Mouse (Mus musculus) right cerebral cortex, postnatal 14 days (tissue): ENCODE measurements around the gene Rassf8.
A peak's percentile ranks its signal among the peaks of the same experiment; 100 is the strongest.

Source experiments
- DNase-seq: peaks from one replicate; pipeline ENCODE4 v3.0.0; 2022

Rassf8 gene

GRCm38 (mm10) chr6:145746132-145746849 lies at the start of gene Rassf8:
Gene Rassf8, plus strand, starts transcription at chr6:145746748.
- peak; percentile 70 for DNase-seq

- no peak for DNase-seq
Observed at GRCm38 (mm10) chr6:145701021-145701540, 45.5 kb upstream of the Rassf8 start.

DNA sequence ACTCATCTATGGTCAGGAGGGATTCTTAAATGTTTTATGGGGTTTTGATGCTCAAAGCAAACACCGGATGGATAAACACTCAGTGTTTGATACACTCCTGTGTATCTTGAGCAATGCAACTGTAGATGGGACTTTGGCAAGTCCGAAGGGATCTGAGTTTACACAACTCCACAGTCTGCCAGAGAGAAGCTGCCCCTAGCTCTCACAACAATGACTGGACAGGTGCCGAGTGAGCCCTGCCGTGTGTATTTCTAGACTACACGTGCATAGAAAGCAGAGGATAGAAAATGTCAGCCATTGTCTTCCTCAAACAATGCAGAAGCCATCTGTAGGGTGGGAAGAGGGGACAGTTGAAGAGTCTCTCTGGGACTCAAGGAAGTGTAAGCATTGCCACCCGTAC lies 42.9 kb upstream of the Rassf8 start:
- DNase-seq, result no peak

DNA sequence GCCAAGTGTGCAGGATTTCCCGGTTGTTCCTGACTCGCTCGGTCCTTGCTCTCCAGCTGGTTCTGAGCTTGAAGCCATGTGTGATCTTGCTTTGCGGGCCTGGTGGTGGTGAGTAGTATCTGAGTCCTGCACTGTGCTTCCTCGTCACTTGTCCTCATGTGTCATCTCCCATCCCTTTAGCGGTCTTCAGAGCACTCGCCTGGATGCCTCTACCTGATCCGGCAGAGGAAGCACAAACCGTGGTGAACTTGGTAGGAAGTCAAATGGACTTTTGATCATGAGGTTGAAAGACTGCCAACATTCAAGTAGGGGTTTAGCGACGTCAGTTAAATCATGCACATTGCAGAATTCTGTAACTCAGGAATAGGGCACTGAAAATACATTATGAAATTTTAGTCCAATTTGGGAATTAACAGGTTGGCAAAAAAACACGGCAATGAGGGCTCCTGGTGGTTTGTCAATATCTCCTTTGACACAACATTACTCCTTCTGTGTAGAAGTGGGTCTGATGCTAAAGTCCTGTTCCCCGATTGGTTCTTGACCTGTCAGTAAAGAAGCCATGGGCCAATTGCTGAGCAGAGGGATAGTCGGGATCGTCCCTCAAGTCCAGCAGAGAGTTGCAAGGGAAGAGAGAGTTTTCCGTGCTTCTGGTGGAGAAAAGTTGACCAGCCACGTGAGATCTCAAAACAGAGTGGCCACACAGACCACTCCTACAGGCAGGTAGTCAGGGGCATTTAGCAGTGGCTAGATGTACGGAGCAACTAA lies 36.4 kb upstream of the Rassf8 start:
- DNase-seq, result no peak

DNA sequence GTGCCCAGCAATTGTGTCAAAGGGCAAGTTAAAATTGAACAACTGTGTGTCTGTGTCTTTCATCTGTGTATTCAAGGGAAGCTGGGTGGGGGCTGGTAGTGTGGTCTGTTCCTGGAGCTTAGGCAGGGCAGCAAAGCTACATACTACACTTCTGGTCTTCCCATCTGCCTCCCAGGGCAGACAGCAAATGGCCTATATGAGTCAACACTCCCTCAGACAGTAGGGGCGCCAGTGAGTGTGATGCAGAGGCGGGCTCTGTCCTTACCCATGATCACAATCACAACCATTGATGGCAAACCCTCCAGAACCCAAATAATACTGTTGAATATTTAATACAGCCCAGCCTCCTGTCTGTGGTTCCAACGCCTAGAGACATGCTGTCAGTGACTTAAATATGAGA lies 35.8 kb upstream of the Rassf8 start:
- no peak for DNase-seq

- no peak for DNase-seq
Observed at GRCm38 (mm10) chr6:145711320-145711719, 35.2 kb upstream of the Rassf8 start.

- no peak for DNase-seq
Observed at GRCm38 (mm10) chr6:145713241-145714114, 33.1 kb upstream of the Rassf8 start.

DNA sequence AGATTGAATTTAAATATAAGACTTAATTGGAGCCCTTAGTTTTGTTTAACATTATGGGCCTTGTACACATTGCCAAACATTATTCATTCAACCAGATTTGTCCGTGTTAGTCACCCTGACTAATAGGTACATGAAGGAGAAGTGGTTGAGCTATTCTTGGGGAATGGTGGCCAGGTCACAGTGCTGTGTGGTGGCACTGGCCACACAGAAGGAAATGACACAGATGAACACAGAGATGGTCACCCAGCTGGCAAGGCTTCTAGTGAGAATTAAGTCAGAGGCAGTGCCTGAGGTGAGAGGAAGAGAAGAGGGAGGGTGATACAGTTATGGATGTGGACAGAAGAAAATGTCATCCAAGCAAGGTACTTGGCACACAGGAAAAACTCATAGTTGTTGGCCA lies 32.4 kb upstream of the Rassf8 start:
- DNase-seq, result no peak

DNA sequence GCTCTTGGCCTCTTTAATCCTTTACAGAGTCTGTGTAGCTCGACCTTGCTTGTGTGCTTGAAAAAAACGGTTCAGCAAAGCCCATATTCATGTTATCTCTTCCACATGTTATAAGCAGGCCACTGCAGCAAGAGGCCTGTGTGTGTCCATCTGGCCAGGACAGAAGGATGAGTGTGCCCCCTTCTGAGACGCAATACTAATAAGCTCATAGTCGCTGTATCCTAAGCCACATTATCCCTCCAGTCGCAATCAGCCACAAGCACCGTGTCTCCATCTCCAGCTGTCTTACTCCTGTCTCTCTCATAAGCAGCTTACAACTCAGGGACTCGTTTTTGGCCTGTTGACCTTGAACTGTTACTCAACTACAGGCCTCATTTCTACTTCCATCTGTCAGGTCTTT lies 24.0 kb upstream of the Rassf8 start:
- DNase-seq, result no peak

DNA sequence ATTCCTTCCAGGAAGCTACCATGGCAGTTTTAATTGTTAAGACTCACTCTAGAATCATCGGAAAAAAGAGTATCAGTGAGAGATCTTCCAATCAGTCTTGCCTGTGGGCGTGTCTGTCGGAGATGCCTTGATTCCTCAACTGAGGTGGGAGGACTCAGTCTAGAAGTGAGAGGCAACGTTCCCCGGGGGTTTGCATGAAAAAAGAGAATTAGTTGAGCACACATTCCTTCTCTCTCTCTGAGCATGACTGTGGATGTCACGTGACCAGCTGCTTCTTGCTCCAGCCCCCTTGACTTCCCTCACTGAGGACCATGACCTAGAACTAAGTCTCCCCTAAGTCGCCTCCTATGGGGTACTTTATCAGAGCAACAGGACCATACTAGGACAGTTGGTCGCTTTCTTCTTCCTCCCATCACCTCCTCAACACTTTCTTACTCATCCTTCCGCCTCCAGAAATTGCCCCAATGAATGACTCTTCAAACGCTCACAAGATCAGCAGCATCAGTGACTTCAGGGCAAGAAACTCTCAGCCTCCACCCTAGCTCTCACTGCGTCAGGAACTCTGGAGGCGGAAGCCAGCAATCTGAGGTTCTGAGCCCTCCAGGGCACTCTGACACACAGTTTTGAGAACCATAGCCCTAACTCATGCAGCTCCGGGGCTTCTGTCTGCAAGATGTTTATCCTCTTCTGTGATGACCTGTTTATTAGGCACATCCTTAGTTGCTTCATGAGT lies 23.3 kb upstream of the Rassf8 start:
- DNase-seq, result no peak

DNA sequence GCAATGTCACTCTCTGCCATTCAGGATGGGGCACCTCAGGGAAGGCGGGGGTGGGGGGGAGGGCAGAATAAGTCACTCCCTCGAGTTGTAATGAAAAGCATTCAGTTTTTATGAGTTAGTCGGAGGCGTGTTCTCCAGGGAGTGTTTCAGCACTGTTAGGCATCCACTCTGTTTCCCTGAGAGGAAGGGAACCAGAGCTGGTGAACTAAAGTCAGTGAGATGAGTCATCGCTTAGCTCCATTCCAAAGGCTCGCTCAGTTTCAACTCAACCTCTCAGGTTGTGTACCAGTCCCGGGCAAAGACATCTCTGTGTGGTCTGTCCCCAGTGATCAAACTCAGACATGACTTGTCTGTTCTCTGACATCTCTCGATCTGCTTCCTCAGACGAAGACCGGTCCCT lies 20.7 kb upstream of the Rassf8 start:
- no peak for DNase-seq

DNA sequence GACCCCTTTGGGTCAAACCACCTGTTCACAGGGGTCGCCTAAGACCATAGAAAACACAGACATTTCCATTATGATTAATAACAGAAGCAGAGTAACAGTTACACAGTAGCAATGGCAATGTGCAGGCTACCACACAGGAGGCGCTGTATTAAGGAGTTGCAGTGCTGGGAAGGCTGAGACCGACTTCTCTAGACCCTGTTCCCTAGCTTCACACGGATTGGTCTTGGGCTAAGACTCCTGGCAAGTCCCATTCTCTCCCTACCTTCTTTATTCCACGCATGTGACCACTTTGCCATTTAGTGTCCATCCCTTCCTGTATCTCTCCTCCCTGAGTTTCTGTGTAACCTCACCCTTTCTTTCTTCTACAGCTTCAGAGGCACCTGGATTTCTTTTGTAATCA lies 19.6 kb upstream of the Rassf8 start:
- DNase-seq, result no peak

- DNase-seq, result no peak
Observed at GRCm38 (mm10) chr6:145732868-145733267, 13.7 kb upstream of the Rassf8 start.

DNA sequence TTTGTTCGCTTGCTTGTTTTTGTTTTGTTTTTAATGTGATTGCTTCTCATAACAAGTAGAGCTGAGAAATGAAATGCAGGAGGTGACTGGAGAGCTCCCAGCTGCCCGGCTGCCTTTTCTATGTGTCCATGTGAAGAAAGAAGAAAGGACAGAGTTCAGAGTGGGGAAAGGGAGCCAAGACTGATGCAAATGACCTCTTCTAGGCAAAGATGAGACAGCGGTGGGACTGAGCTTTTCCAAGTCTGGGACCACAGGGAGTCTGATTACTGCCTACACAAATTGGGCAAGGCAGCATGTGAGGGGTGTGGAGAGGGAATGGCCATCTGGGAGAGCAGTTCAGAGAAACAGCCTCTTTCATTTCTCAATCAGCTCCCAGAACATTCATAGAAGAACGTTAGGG lies 13.3 kb upstream of the Rassf8 start:
- DNase-seq, result no peak

GRCm38 (mm10) chr6:145733911-145734310 lies 12.6 kb upstream of the Rassf8 start:
- DNase-seq, result no peak

DNA sequence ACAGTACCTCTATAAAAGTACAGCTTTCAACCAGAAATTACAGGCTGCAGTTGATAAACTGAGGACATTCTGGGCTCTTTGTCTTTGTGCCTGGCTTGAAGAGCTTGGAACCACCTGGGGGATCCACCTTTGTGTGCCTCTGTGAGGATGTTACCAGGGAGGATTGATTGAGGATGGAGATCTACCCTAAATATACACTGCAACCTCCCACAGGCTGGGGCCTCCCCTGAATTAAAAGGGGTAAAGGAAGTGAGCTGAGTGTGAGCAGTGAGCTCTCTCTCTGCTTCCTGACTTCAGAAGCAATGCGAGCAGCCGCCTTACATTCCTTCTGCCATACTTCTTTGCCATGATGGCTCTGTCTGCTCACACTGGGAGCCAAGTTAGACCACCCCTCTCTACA lies 10.4 kb upstream of the Rassf8 start:
- no peak for DNase-seq

GRCm38 (mm10) chr6:145739231-145739630 lies 7.3 kb upstream of the Rassf8 start:
- no peak for DNase-seq

- no peak for DNase-seq
Observed at GRCm38 (mm10) chr6:145740011-145740410, 6.5 kb upstream of the Rassf8 start.

DNA sequence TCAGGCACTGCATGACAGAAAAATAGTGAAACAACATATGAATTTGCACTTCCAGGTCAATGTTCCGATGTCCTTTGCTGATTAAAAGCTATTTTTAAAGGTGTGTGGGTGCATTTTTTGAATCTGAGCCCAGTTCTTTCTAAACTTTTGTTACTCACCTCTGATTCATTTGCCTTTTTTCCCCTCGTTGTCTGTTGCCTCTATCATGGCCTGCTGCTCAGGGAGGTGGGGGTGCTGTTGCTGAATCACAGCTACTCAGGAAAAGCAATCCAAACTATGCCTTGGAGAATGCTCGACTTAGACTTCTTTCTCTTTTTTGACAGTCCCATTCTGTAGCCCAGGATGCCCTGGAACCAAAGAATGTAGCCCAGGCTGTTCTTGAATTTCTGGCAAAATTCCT lies 1.3 kb upstream of the Rassf8 start:
- DNase-seq, result no peak

DNA sequence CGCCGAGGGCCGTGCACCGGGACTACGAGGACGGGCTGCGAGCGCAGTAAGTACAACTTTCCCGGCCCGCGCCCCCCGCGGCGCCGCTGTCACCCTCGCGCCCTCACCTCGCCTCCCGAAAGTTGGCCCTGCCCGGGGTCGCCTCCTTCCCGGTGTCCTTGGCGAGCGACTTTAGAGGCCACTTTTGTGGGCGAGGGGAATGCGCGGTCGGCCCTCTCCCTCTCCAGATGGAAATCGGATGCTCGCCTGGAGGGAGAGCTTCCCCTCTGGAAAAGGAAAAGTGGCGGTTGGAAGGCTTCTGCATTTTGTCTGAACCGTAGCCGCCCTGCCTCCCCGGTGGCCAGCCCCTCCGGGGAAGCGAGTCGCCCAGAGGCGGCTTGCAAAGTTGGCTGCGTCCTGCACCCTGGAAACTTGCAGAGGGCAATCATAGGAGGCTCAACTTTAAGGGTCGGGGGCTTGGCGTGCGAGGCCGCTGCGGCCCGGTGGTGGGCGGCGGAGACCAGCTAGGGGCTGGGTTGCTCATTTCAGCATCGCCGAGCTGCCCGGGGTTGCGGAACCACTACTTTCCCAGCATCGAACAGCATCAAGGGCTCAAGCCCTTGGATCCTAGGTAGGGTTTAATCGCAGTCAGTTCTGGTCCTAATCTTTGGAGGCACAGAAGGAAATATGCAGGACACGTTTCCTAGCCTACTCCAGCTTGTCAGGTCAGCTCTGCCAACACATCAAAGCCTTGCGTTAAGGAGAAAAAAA lies 548 bp downstream of the Rassf8 start:
- DNase-seq, result no peak

DNA sequence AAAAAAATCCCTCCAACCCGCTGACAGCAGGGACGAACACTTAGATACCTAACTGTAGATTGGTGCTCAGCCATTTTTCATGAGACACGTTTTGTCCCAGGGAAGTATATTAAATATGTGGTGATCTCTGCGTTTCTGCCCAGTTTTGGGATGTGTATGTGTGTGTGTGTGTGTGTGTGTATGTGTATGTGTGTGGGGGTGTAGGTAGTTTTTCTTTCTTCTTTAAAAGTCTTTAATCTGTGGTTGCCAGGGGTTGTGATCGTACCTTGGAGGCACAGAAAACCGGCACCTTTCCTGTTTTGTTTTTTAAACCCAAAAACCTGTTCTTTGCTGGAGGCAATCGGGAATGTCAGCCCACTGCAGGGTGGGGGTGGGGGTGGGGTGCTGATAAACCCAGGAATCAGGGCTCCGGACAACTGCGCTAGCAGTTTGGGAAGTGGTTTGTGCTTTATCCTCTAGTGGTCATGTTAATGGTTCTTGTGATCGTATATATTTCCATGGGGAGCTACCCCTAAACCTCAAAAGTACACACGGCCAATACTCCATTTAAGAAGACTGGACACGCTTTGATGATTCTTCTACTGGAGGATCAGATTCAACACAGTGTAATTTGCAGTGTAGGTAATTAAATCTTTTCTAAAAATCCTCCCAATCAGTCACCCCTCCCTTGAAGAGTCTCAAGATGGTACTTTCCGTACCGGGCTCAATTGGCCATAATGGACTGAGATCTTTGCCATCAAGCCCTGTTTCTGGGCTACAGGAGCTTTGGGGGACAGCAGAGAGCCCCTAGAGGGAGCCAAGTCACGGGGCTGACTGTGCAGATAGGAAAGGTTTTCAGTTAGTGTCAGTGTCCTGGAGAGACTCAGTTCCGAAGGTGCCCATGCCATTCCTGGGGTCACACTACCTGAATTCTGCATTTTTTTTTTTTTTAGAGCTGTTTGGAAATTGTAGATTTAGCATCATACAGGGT lies 1.4 kb downstream of the Rassf8 start:
- DNase-seq, result no peak
